Comparison of ENCODE assay signal across 9 mouse cellular contexts in the genomic region with DNA sequence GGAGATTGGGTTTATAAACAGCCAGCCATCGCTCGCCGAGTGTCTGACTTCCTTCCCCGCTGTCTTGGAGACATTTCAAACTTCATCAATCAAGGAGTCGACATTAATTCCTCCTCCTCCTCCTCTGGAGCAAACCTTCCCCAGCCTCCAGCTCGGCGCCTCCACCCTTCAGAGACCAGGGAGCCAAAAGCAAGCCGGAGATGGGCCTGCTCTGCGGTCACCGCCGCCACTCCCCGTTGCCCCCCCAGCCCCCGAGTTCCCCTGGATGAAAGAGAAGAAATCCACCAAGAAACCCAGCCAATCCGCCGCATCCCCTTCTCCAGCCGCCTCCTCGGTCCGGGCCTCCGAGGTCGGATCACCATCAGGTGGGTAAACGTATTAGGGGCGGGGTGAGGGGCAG. TPM values are rescaled to one million over a fixed set of nuclear protein-coding genes. Genes with fewer than 3 reads are reported as not detected.
DNase-seq lines count a peak whose midpoint lies in the region; ATAC-seq lines count a peak whose summit lies in the region.
"Had no signal": no experiment of that assay in that cellular context is flagged by ENCODE, and none has a peak within 500 bp of the region (broad histone marks: within the 10 kb centered on the region; RNA-seq: fewer than 3 reads in every experiment).

No protein-coding gene starts in this region.

- H3K4me2 ChIP-seq in heart, embryonic 14.5 days (ENCODE audit: low read length): peak overlapping the region; percentile 63
- peak overlapping the region; percentile 80 for H3K4me2 ChIP-seq in hindbrain, embryonic 13.5 days
- peak overlapping the region; percentile 45; the same call in 1 of the 2 replicates for H3K4me2 ChIP-seq in limb, embryonic 15.5 days
- H3K4me2 ChIP-seq in stomach, embryonic 14.5 days (replicated peaks; ENCODE audit: low read depth, low read length): peak overlapping the region; percentile 86

- peaks cover 0 to 3% of the 10 kb centered on the region in 2 experiments; a peak in 2 of 4 replicates for H3K4me1 ChIP-seq in heart, embryonic 14.5 days (ENCODE audit: control insufficient read depth in 2 of 2, insufficient read depth in 2 of 2, low read length in 2 of 2)
- H3K4me1 ChIP-seq in hindbrain, embryonic 13.5 days (replicated peaks): peaks cover 46% of the 10 kb centered on the region
- H3K4me1 ChIP-seq in limb, embryonic 15.5 days: peaks cover 17% of the 10 kb centered on the region
- peaks cover 32% of the 10 kb centered on the region for H3K4me1 ChIP-seq in stomach, embryonic 14.5 days (ENCODE audit: control insufficient read depth, insufficient read depth, low read length)

- ATAC-seq in heart, embryonic 14.5 days (ENCODE audit: insufficient number of reproducible peaks, insufficient read depth, low FRiP score, low read depth): no peak
- ATAC-seq in hindbrain, embryonic 13.5 days (ENCODE audit: low FRiP score): peak; percentile 50
- ATAC-seq in limb, embryonic 15.5 days (ENCODE audit: insufficient number of reproducible peaks, low FRiP score, low TSS enrichment, low read depth): no peak
- ATAC-seq in stomach, embryonic 14.5 days (ENCODE audit: insufficient number of reproducible peaks, insufficient read depth, low FRiP score, low read depth): 0 out of 2 replicates have a peak, but pooled peaks have one; percentile 60

- H3K4me3 ChIP-seq in heart, embryonic 14.5 days (ENCODE audit: control insufficient read depth in 1 of 2, insufficient read depth in 1 of 2, low read depth in 1 of 2, low read length in 2 of 2): peak overlapping the region; percentile 40 to 43
- H3K4me3 ChIP-seq in hindbrain, embryonic 13.5 days: peak overlapping the region; percentile 81
- peak overlapping the region; percentile 38 for H3K4me3 ChIP-seq in limb, embryonic 15.5 days
- H3K4me3 ChIP-seq in stomach, embryonic 14.5 days (ENCODE audit: low read depth, low read length): peak overlapping the region; percentile 79

- H3K36me3 ChIP-seq in heart, embryonic 14.5 days (ENCODE audit: control insufficient read depth, insufficient read depth, low read length): no peaks in the 10 kb centered on the region
- peaks cover 5% of the 10 kb centered on the region for H3K36me3 ChIP-seq in hindbrain, embryonic 13.5 days
- H3K36me3 ChIP-seq in limb, embryonic 15.5 days: no peaks in the 10 kb centered on the region
- peaks cover 5% of the 10 kb centered on the region; the same call in 1 of the 2 replicates for H3K36me3 ChIP-seq in stomach, embryonic 14.5 days (ENCODE audit: control insufficient read depth, insufficient read depth, low read length)

- intact Hi-C loops in heart, postnatal 10 days (cut with DNase I): loop anchor here (2.0 to 10.0 kb wide), 3 partner anchors 37 to 167 kb away; no protein-coding TSS in a partner anchor

- H3K27ac ChIP-seq in heart, embryonic 14.5 days (replicated peaks in 1 of 2; ENCODE audit: control insufficient read depth in 1 of 2, insufficient read depth in 1 of 2, low read depth in 2 of 2, low read length in 2 of 2): peak overlapping the region; percentile 50 to 65; a peak in 3 of 4 replicates
- H3K27ac ChIP-seq in hindbrain, embryonic 13.5 days: peak overlapping the region; percentile 100
- peak overlapping the region; percentile 27; the same call in 1 of the 2 replicates for H3K27ac ChIP-seq in limb, embryonic 15.5 days
- peak overlapping the region; percentile 100 for H3K27ac ChIP-seq in stomach, embryonic 14.5 days (ENCODE audit: low read length)

- H3K27me3 ChIP-seq in heart, embryonic 14.5 days (ENCODE audit: control insufficient read depth, insufficient read depth, low read length): peaks cover 91% of the 10 kb centered on the region
- H3K27me3 ChIP-seq in hindbrain, embryonic 13.5 days: peaks cover 49% of the 10 kb centered on the region
- H3K27me3 ChIP-seq in limb, embryonic 15.5 days: peaks cover 85% of the 10 kb centered on the region
- H3K27me3 ChIP-seq in stomach, embryonic 14.5 days (ENCODE audit: control insufficient read depth, insufficient read depth, low read length): no peaks in the 10 kb centered on the region

- H3K9me3 ChIP-seq in heart, embryonic 14.5 days (ENCODE audit: control insufficient read depth, low read length): no peaks in the 10 kb centered on the region
- no peaks in the 10 kb centered on the region for H3K9me3 ChIP-seq in hindbrain, embryonic 13.5 days
- H3K9me3 ChIP-seq in limb, embryonic 15.5 days: no peaks in the 10 kb centered on the region
- no peaks in the 10 kb centered on the region for H3K9me3 ChIP-seq in stomach, embryonic 14.5 days (ENCODE audit: control insufficient read depth, low read depth, low read length)

- no peak for DNase-seq in heart, postnatal 10 days
- no peak for DNase-seq in gastrocnemius, adult 8-10 months (ENCODE audit: low spot score in 2 of 2)
- DNase-seq in spleen, adult 12 weeks (ENCODE audit: low spot score): no peak
- DNase-seq in cerebellum, postnatal 25 days: no peak

- H3K9ac ChIP-seq in heart, embryonic 14.5 days (ENCODE audit: low read length): peak overlapping the region; percentile 62
- peak overlapping the region; percentile 100 for H3K9ac ChIP-seq in hindbrain, embryonic 13.5 days
- H3K9ac ChIP-seq in limb, embryonic 15.5 days: no peak overlapping the region
- H3K9ac ChIP-seq in stomach, embryonic 14.5 days (replicated peaks; ENCODE audit: low read depth, low read length): peak overlapping the region; percentile 99

- WGBS in heart, embryonic 14.5 days: 3% methylated on average over 22 of the region's 22 CpGs
- under 1% methylated on average over 22 of the region's 22 CpGs for WGBS in hindbrain, embryonic 13.5 days
- WGBS in limb, embryonic 15.5 days: 2% methylated on average over 22 of the region's 22 CpGs
- WGBS in stomach, embryonic 14.5 days: 1% methylated on average over 22 of the region's 22 CpGs

RNA-seq across cellular contexts. Expression of gene Hoxb2, which starts 1.5 kb away (rescaled TPM):
- polyA plus RNA-seq in heart, embryonic 14.5 days (2014; fragmentation: Nextera tagmentation; extraction: Ambion mirVana): 2.0 and 2.9 TPM in 2 replicates
- total RNA-seq in heart, postnatal 10 days (2021): 1 to 10 TPM; 1.6 to 1.7 TPM
- polyA plus RNA-seq in hindbrain, embryonic 13.5 days (2015; fragmentation: Nextera tagmentation; extraction: Ambion mirVana): 38.6 and 47.2 TPM in 2 replicates
- polyA plus RNA-seq in limb, embryonic 15.5 days (2015; fragmentation: Nextera tagmentation; extraction: Ambion mirVana): 3.1 and 4.8 TPM in 2 replicates
- 23.1 and 25.9 TPM in 2 replicates for polyA plus RNA-seq in stomach, embryonic 14.5 days (2014; fragmentation: Nextera tagmentation; extraction: Ambion mirVana)
- under 1 TPM in 2 of 4 experiments, not detected in 2; 0.22 to 0.24 TPM for total RNA-seq in gastrocnemius, adult 8-10 months (2022)

RNA-seq across cellular contexts. Expression of gene Hoxb1, which starts 13.7 kb away (rescaled TPM):
- 0.09 TPM in 1 of 2 replicates, not detected in the other for polyA plus RNA-seq in heart, embryonic 14.5 days (2014; fragmentation: Nextera tagmentation; extraction: Ambion mirVana)
- total RNA-seq in heart, postnatal 10 days (2021): not detected
- polyA plus RNA-seq in hindbrain, embryonic 13.5 days (2015; fragmentation: Nextera tagmentation; extraction: Ambion mirVana): 0.30 and 0.74 TPM in 2 replicates
- polyA plus RNA-seq in limb, embryonic 15.5 days (2015; fragmentation: Nextera tagmentation; extraction: Ambion mirVana): 0.15 TPM in 1 of 2 replicates, not detected in the other
- polyA plus RNA-seq in stomach, embryonic 14.5 days (2014; fragmentation: Nextera tagmentation; extraction: Ambion mirVana): 0.22 and 0.32 TPM in 2 replicates
- not detected for total RNA-seq in gastrocnemius, adult 8-10 months (2022)
- polyA plus RNA-seq: testis, adult 2 months had no signal

RNA-seq across cellular contexts. Expression of gene Hoxb3, which starts 28.7 kb away (rescaled TPM):
- polyA plus RNA-seq in heart, embryonic 14.5 days (2014; fragmentation: Nextera tagmentation; extraction: Ambion mirVana): 0.31 and 0.43 TPM in 2 replicates
- 1 to 10 TPM; 1.1 TPM for total RNA-seq in heart, postnatal 10 days (2021)
- 11.9 and 14.5 TPM in 2 replicates for polyA plus RNA-seq in hindbrain, embryonic 13.5 days (2015; fragmentation: Nextera tagmentation; extraction: Ambion mirVana)
- 0.23 and 0.27 TPM in 2 replicates for polyA plus RNA-seq in limb, embryonic 15.5 days (2015; fragmentation: Nextera tagmentation; extraction: Ambion mirVana)
- 3.6 and 4.7 TPM in 2 replicates for polyA plus RNA-seq in stomach, embryonic 14.5 days (2014; fragmentation: Nextera tagmentation; extraction: Ambion mirVana)
- total RNA-seq in gastrocnemius, adult 8-10 months (2022): under 1 TPM; 0.24 to 0.40 (median 0.30) TPM

RNA-seq across cellular contexts. Expression of gene Hoxb4, which starts 33.8 kb away (rescaled TPM):
- 0.09 and 0.15 TPM in 2 replicates for polyA plus RNA-seq in heart, embryonic 14.5 days (2014; fragmentation: Nextera tagmentation; extraction: Ambion mirVana)
- total RNA-seq in heart, postnatal 10 days (2021): 1 to 10 TPM; 1.1 TPM
- polyA plus RNA-seq in hindbrain, embryonic 13.5 days (2015; fragmentation: Nextera tagmentation; extraction: Ambion mirVana): 9.5 and 11.3 TPM in 2 replicates
- polyA plus RNA-seq in limb, embryonic 15.5 days (2015; fragmentation: Nextera tagmentation; extraction: Ambion mirVana): 0.29 and 0.41 TPM in 2 replicates
- 3.5 and 3.7 TPM in 2 replicates for polyA plus RNA-seq in stomach, embryonic 14.5 days (2014; fragmentation: Nextera tagmentation; extraction: Ambion mirVana)
- total RNA-seq in gastrocnemius, adult 8-10 months (2022): under 1 TPM; 0.15 to 0.46 (median 0.21) TPM

RNA-seq across cellular contexts. Expression of gene Hoxb5, which starts 48.7 kb away (rescaled TPM):
- polyA plus RNA-seq in heart, embryonic 14.5 days (2014; fragmentation: Nextera tagmentation; extraction: Ambion mirVana): 0.27 TPM in 1 of 2 replicates, not detected in the other
- under 1 TPM; 0.45 to 0.62 TPM for total RNA-seq in heart, postnatal 10 days (2021)
- polyA plus RNA-seq in hindbrain, embryonic 13.5 days (2015; fragmentation: Nextera tagmentation; extraction: Ambion mirVana): 196 and 216 TPM in 2 replicates
- polyA plus RNA-seq in limb, embryonic 15.5 days (2015; fragmentation: Nextera tagmentation; extraction: Ambion mirVana): 0.60 and 0.73 TPM in 2 replicates
- polyA plus RNA-seq in stomach, embryonic 14.5 days (2014; fragmentation: Nextera tagmentation; extraction: Ambion mirVana): 21.2 and 23.3 TPM in 2 replicates
- under 1 TPM; 0.29 to 0.49 (median 0.37) TPM for total RNA-seq in gastrocnemius, adult 8-10 months (2022)

Comparison
In these comparisons a context has a peak if more than half of its experiments do, and no peak if none do; other contexts are left out.
1. ATAC-seq: peak in hindbrain, embryonic 13.5 days (single experiment) and stomach, embryonic 14.5 days (single experiment); none in heart, embryonic 14.5 days (single experiment) and limb, embryonic 15.5 days (single experiment).
2. H3K27ac ChIP-seq: peak in every context shown above with its lines; median percentile 100 in hindbrain, embryonic 13.5 days; 100 in stomach, embryonic 14.5 days; 58 in heart, embryonic 14.5 days; 27 in limb, embryonic 15.5 days.
3. Peak in every context shown above with its lines, with median percentiles within 50 percentile points of each other: H3K4me2 ChIP-seq and H3K4me3 ChIP-seq.